Mouse (Mus musculus) lung, postnatal 0 days (tissue): ENCODE data around the gene Gm11639.

Experiments
- CTCF ChIP-seq: IDR thresholded peaks from 2 replicates; pipeline ENCODE4 v1.5.1; 2016; ENCODE audit warnings: antibody characterized with exemption, mild to moderate bottlenecking
- EP300 ChIP-seq: IDR thresholded peaks from 2 replicates; pipeline ENCODE4 v1.6.1; 2016; ENCODE audit warnings: antibody characterized with exemption, mild to moderate bottlenecking, control low read depth

DNA sequence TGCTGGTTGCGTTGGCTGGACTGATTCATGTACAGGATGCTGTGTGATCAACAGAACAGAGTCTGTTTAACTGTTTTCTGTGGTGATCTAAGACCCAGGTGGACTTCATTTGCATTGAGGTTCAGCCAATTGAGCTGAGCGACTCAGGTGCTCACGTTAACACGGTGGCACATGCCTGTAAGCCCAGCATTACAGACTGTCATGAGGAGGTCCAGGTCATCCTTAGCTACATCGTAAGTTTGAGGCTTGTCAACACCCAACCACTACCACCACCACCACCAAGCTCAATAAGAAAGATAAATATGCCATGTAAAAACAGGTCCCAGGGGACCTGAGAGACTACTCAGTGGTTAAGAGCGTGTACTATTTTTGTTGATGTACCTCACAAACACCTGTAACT, 40.1 kb upstream of the Gm11639 start:
- TF ChIP-seq CTCF (no peak), EP300 (no peak)
